Mouse (Mus musculus) embryo, embryonic 10 days (tissue): Measurements from ENCODE around the gene Rpl36a-ps1.
"Not testable (repeated sequence)": the region's sequence is repeated elsewhere in the genome, so short reads cannot be mapped to it uniquely, and the experiment has no call there.

Experiments
- DNase-seq: peaks from one replicate; pipeline ENCODE4 v3.0.0-alpha.2; 2015; ENCODE audit warnings: low spot score

Gene Rpl36a-ps1

GRCm38 (mm10) chr14:98994218-98994617 lies at the start of gene Rpl36a-ps1:
Gene Rpl36a-ps1, minus strand, starts transcription at chr14:98994318.
- DNase-seq = no peak

GRCm38 (mm10) chr14:99043499-99043898 lies 49.4 kb upstream of the Rpl36a-ps1 start:
- no peak for DNase-seq

- no peak for DNase-seq
These were observed 47.3 kb upstream of the Rpl36a-ps1 start for GRCm38 (mm10) chr14:99041416-99041815.

GRCm38 (mm10) chr14:99039308-99039707 lies 45.2 kb upstream of the Rpl36a-ps1 start:
- not testable (repeated sequence) for DNase-seq

GRCm38 (mm10) chr14:99037703-99038102 lies 43.6 kb upstream of the Rpl36a-ps1 start:
- no peak for DNase-seq

- DNase-seq = no peak
These were observed 41.9 kb upstream of the Rpl36a-ps1 start for GRCm38 (mm10) chr14:99036039-99036438.

- not testable (repeated sequence) for DNase-seq
These were observed 40.7 kb upstream of the Rpl36a-ps1 start for GRCm38 (mm10) chr14:99034851-99035250.

GRCm38 (mm10) chr14:99032596-99032995 lies 38.5 kb upstream of the Rpl36a-ps1 start:
- no peak for DNase-seq

- no peak for DNase-seq
These were observed 37.3 kb upstream of the Rpl36a-ps1 start for GRCm38 (mm10) chr14:99031337-99031873.

GRCm38 (mm10) chr14:99029987-99030386 lies 35.9 kb upstream of the Rpl36a-ps1 start:
- DNase-seq = no peak

- no peak for DNase-seq
These were observed 28.4 kb upstream of the Rpl36a-ps1 start for GRCm38 (mm10) chr14:99022346-99023086.

GRCm38 (mm10) chr14:99019136-99019808 lies 25.2 kb upstream of the Rpl36a-ps1 start:
- DNase-seq = peak; percentile 27

GRCm38 (mm10) chr14:99018691-99019090 lies 24.6 kb upstream of the Rpl36a-ps1 start:
- no peak for DNase-seq

GRCm38 (mm10) chr14:99010920-99011313 lies 16.8 kb upstream of the Rpl36a-ps1 start:
- no peak for DNase-seq

- DNase-seq = no peak
These were observed 16.3 kb upstream of the Rpl36a-ps1 start for GRCm38 (mm10) chr14:99010224-99010919.

- DNase-seq = no peak
These were observed 1.6 kb downstream of the Rpl36a-ps1 start for GRCm38 (mm10) chr14:98992482-98992881.

GRCm38 (mm10) chr14:98990636-98991035 lies 3.5 kb downstream of the Rpl36a-ps1 start:
- DNase-seq = no peak

- DNase-seq = no peak
These were observed 4.3 kb downstream of the Rpl36a-ps1 start for GRCm38 (mm10) chr14:98989818-98990217.

- DNase-seq = no peak
These were observed 22.2 kb downstream of the Rpl36a-ps1 start for GRCm38 (mm10) chr14:98971921-98972320.

GRCm38 (mm10) chr14:98958978-98959658 lies 35.0 kb downstream of the Rpl36a-ps1 start:
- peak; percentile 51 for DNase-seq

GRCm38 (mm10) chr14:98956788-98957187 lies 37.3 kb downstream of the Rpl36a-ps1 start:
- DNase-seq = no peak

GRCm38 (mm10) chr14:98952441-98952840 lies 41.7 kb downstream of the Rpl36a-ps1 start:
- no peak for DNase-seq
